Mouse (Mus musculus) intestine, embryonic 15.5 days (tissue): ENCODE data around the gene Lamtor3. TPM values are rescaled to one million over a fixed set of nuclear protein-coding genes. Genes with fewer than 3 reads are reported as not detected.

Experiments used
- ATAC-seq: fragments of 200-750 bp; cut with Nextera tagmentation; 2 replicates; pipeline ENCODE4 v1.8.0; 2017; ENCODE audit warnings: moderate TSS enrichment, moderate library complexity
- H3K27ac ChIP-seq: fragments of 300-500 bp; sonication (generic); 2 replicates; pipeline ENCODE4 v1.5.1; 2015; ENCODE audit warnings: mild to moderate bottlenecking, inconsistent platforms
- H3K27me3 ChIP-seq: fragments of 300-500 bp; sonication (generic); replicated peaks from 2 replicates; pipeline ENCODE4 v1.6.1; 2015; ENCODE audit warnings: inconsistent platforms
- H3K36me3 ChIP-seq: fragments of 300-500 bp; sonication (generic); 2 replicates; pipeline ENCODE4 v1.6.1; 2015; ENCODE audit warnings: inconsistent platforms
- H3K4me1 ChIP-seq: fragments of 300-500 bp; sonication (generic); replicated peaks from 2 replicates; pipeline ENCODE4 v1.6.1; 2015; ENCODE audit warnings: inconsistent platforms
- H3K4me2 ChIP-seq: fragments of 300-500 bp; sonication (generic); replicated peaks from 2 replicates; pipeline ENCODE4 v1.6.1; 2015; ENCODE audit warnings: mild to moderate bottlenecking, inconsistent platforms
- H3K4me3 ChIP-seq: fragments of 300-500 bp; sonication (generic); replicated peaks from 2 replicates; pipeline ENCODE4 v1.5.1; 2015; ENCODE audit warnings: inconsistent platforms
- H3K9ac ChIP-seq: fragments of 300-500 bp; sonication (generic); 2 replicates; pipeline ENCODE4 v1.6.1; 2015; ENCODE audit warnings: inconsistent platforms
- H3K9me3 ChIP-seq: fragments of 300-500 bp; sonication (generic); 2 replicates; pipeline ENCODE4 v1.6.1; 2016; ENCODE audit warnings: inconsistent platforms
- WGBS: fragments of 180-500 bp; shearing (Covaris S2); methylation state at CpG from one replicate; pipeline ENCODE4 v1.1.7; 2015; 5-methylcytosine and 5-hydroxymethylcytosine counted together
- polyA plus RNA-seq: library from polyadenylated mRNA; unstranded; fragments of >200 nt; fragmentation: Nextera tagmentation; extraction: Ambion mirVana; gene quantifications from 2 replicates; pipeline ENCODE4 v1.2.1, GENCODE M21; 2015

Gene Lamtor3
- polyA plus RNA-seq, 1 experiment from 2014 or later = 139 TPM

- Histone ChIP-seq H3K36me3 (no peaks in the 10 kb centered on the region), H3K4me1 (no peaks in the 10 kb centered on the region; the same call in 1 of the 2 replicates), H3K9me3 (no peaks in the 10 kb centered on the region), H3K4me2 (0 out of 2 replicates have a peak overlapping the region, but pooled peaks have one; percentile 14), H3K9ac (no peak overlapping the region), H3K4me3 (no peak overlapping the region), H3K27me3 (no peaks in the 10 kb centered on the region), H3K27ac (peak overlapping the region; percentile 33; the same call in 1 of the 2 replicates)
- WGBS = 57% methylated on average over 9 of the region's 9 CpGs
- ATAC-seq = peak; percentile 74
Measured at GRCm38 (mm10) chr3:137968820-137969486, 50.6 kb downstream of the Lamtor3 start.

GRCm38 (mm10) chr3:137969951-137970350, 51.6 kb downstream of the Lamtor3 start:
- WGBS = 51% methylated on average over 12 of the region's 12 CpGs
- no peak overlapping the region for H3K4me3 ChIP-seq
- no peaks in the 10 kb centered on the region for H3K27me3 ChIP-seq
- H3K27ac ChIP-seq = no peak overlapping the region
- no peaks in the 10 kb centered on the region for H3K9me3 ChIP-seq
- no peaks in the 10 kb centered on the region for H3K36me3 ChIP-seq
- no peak overlapping the region for H3K9ac ChIP-seq
- H3K4me1 ChIP-seq = no peaks in the 10 kb centered on the region; the same call in 1 of the 2 replicates
- H3K4me2 ChIP-seq = peak overlapping the region; percentile 35
- ATAC-seq = no peak; the same call in 1 of the 2 replicates

- no peaks in the 10 kb centered on the region for H3K36me3 ChIP-seq
- H3K9ac ChIP-seq = no peak overlapping the region
- peaks cover under 1% of the 10 kb centered on the region; the same call in 1 of the 2 replicates for H3K4me1 ChIP-seq
- H3K27ac ChIP-seq = no peak overlapping the region
- no peak overlapping the region for H3K4me2 ChIP-seq
- H3K9me3 ChIP-seq = no peaks in the 10 kb centered on the region
- peak; percentile 39; the same call in 1 of the 2 replicates for ATAC-seq
- no peak overlapping the region for H3K4me3 ChIP-seq
- no peaks in the 10 kb centered on the region for H3K27me3 ChIP-seq
- WGBS = 66% methylated on average over 5 of the region's 5 CpGs
Measured at GRCm38 (mm10) chr3:137972224-137972623, 53.9 kb downstream of the Lamtor3 start.

- WGBS = 93% methylated on average over 7 of the region's 7 CpGs
- H3K36me3 ChIP-seq = no peaks in the 10 kb centered on the region
- H3K9ac ChIP-seq = no peak overlapping the region
- no peak for ATAC-seq
- no peak overlapping the region for H3K27ac ChIP-seq
- H3K4me1 ChIP-seq = peaks cover 5% of the 10 kb centered on the region; the same call in 1 of the 2 replicates
- H3K9me3 ChIP-seq = no peaks in the 10 kb centered on the region
- H3K4me2 ChIP-seq = no peak overlapping the region
- no peaks in the 10 kb centered on the region for H3K27me3 ChIP-seq
- no peak overlapping the region for H3K4me3 ChIP-seq
Measured at GRCm38 (mm10) chr3:137972989-137973388, 54.7 kb downstream of the Lamtor3 start.

- H3K9me3 ChIP-seq = no peaks in the 10 kb centered on the region
- H3K27me3 ChIP-seq = no peaks in the 10 kb centered on the region
- 64% methylated on average over 8 of the region's 8 CpGs for WGBS
- H3K36me3 ChIP-seq = no peaks in the 10 kb centered on the region
- H3K27ac ChIP-seq = no peak overlapping the region
- H3K9ac ChIP-seq = no peak overlapping the region
- ATAC-seq = 0 out of 2 replicates have a peak, but pooled peaks have one; percentile 40
- H3K4me3 ChIP-seq = no peak overlapping the region
- H3K4me1 ChIP-seq = peaks cover 5% of the 10 kb centered on the region; the same call in 1 of the 2 replicates
- no peak overlapping the region; the same call in 1 of the 2 replicates for H3K4me2 ChIP-seq
Measured at GRCm38 (mm10) chr3:137974306-137974705, 56.0 kb downstream of the Lamtor3 start.

- ATAC-seq = no peak
- Histone ChIP-seq H3K9me3 (no peaks in the 10 kb centered on the region), H3K9ac (no peak overlapping the region), H3K4me1 (peaks cover 5% of the 10 kb centered on the region; the same call in 1 of the 2 replicates), H3K27ac (no peak overlapping the region), H3K4me2 (no peak overlapping the region), H3K27me3 (no peaks in the 10 kb centered on the region), H3K36me3 (no peaks in the 10 kb centered on the region), H3K4me3 (no peak overlapping the region)
- 82% methylated on average over 7 of the region's 7 CpGs for WGBS
Measured at GRCm38 (mm10) chr3:137975435-137975834, 57.1 kb downstream of the Lamtor3 start.

GRCm38 (mm10) chr3:137975856-137976423, 57.6 kb downstream of the Lamtor3 start:
- Histone ChIP-seq H3K4me1 (peaks cover 5% of the 10 kb centered on the region; the same call in 1 of the 2 replicates), H3K27ac (no peak overlapping the region), H3K36me3 (no peaks in the 10 kb centered on the region), H3K27me3 (no peaks in the 10 kb centered on the region), H3K4me2 (no peak overlapping the region), H3K9me3 (no peaks in the 10 kb centered on the region), H3K4me3 (no peak overlapping the region), H3K9ac (no peak overlapping the region)
- 88% methylated on average over 17 of the region's 17 CpGs for WGBS
- no peak for ATAC-seq

GRCm38 (mm10) chr3:137976943-137977628, 58.8 kb downstream of the Lamtor3 start:
- Histone ChIP-seq H3K36me3 (no peaks in the 10 kb centered on the region), H3K9ac (no peak overlapping the region), H3K27me3 (no peaks in the 10 kb centered on the region), H3K4me2 (no peak overlapping the region), H3K27ac (no peak overlapping the region), H3K4me3 (no peak overlapping the region), H3K9me3 (no peaks in the 10 kb centered on the region), H3K4me1 (peaks cover 5% of the 10 kb centered on the region; the same call in 1 of the 2 replicates)
- 63% methylated on average over 9 of the region's 9 CpGs for WGBS
- no peak for ATAC-seq

GRCm38 (mm10) chr3:137977629-137978041, 59.3 kb downstream of the Lamtor3 start:
- H3K4me1 ChIP-seq = peaks cover 5% of the 10 kb centered on the region; the same call in 1 of the 2 replicates
- WGBS = 59% methylated on average over 6 of the region's 6 CpGs
- H3K4me2 ChIP-seq = no peak overlapping the region
- H3K9ac ChIP-seq = no peak overlapping the region
- no peak for ATAC-seq
- no peak overlapping the region for H3K27ac ChIP-seq
- H3K4me3 ChIP-seq = no peak overlapping the region
- no peaks in the 10 kb centered on the region for H3K36me3 ChIP-seq
- no peaks in the 10 kb centered on the region for H3K27me3 ChIP-seq
- no peaks in the 10 kb centered on the region for H3K9me3 ChIP-seq

- Histone ChIP-seq H3K4me1 (peaks cover 5% of the 10 kb centered on the region; the same call in 1 of the 2 replicates), H3K4me2 (no peak overlapping the region), H3K9me3 (no peaks in the 10 kb centered on the region), H3K4me3 (no peak overlapping the region), H3K27me3 (no peaks in the 10 kb centered on the region), H3K9ac (no peak overlapping the region), H3K27ac (no peak overlapping the region), H3K36me3 (no peaks in the 10 kb centered on the region)
- WGBS = 64% methylated on average over 5 of the region's 5 CpGs
- ATAC-seq = no peak
Measured at GRCm38 (mm10) chr3:137978233-137978632, 59.9 kb downstream of the Lamtor3 start.
